Mouse (Mus musculus): ENCODE data around the gene Ubb. TPM values are rescaled to one million over a fixed set of nuclear protein-coding genes. Genes with fewer than 3 reads are reported as not detected.
"Not testable (repeated sequence)": the region's sequence is repeated elsewhere in the genome, so short reads cannot be mapped to it uniquely, and the experiment has no call there.

The Ubb gene
- polyA plus RNA-seq (2015; fragmentation: Nextera tagmentation; extraction: Ambion mirVana) = 4,470 and 4,568 TPM in 2 replicates

- Histone ChIP-seq H3K4me1 (ENCODE audit: control insufficient read depth, insufficient read depth, low read depth, low read length) (peaks cover 27% of the 10 kb centered on the region), H3K36me3 (ENCODE audit: control insufficient read depth, insufficient read depth, low read length) (peaks cover 10% of the 10 kb centered on the region), H3K4me2 (ENCODE audit: low read length) (peak within 1 kb of the TSS; percentile 83), H3K27ac (ENCODE audit: low read depth, low read length) (peak within 1 kb of the TSS; percentile 99), H3K27me3 (replicated peaks; ENCODE audit: control insufficient read depth, insufficient read depth, low read length) (no peaks in the 10 kb centered on the region), H3K4me3 (ENCODE audit: low read length) (peak within 1 kb of the TSS; percentile 70), H3K9ac (ENCODE audit: low read depth, low read length) (peak within 1 kb of the TSS; percentile 91), H3K9me3 (ENCODE audit: control insufficient read depth, low read length) (no peaks in the 10 kb centered on the region)
- peak; percentile 97 for ATAC-seq
- WGBS = under 1% methylated on average over 38 of the region's 40 CpGs
These were observed at the start of gene Ubb for GRCm38 (mm10) chr11:62550727-62551225. TSS of gene Ubb (plus strand) at chr11:62551171.

GRCm38 (mm10) chr11:62507683-62508082, 43.3 kb upstream of the Ubb start:
- Histone ChIP-seq H3K4me2 (ENCODE audit: low read length) (no peak overlapping the region), H3K27me3 (replicated peaks; ENCODE audit: control insufficient read depth, insufficient read depth, low read length) (no peaks in the 10 kb centered on the region), H3K4me3 (ENCODE audit: low read length) (no peak overlapping the region), H3K4me1 (ENCODE audit: control insufficient read depth, insufficient read depth, low read depth, low read length) (no peaks in the 10 kb centered on the region; the same call in 1 of the 2 replicates), H3K36me3 (ENCODE audit: control insufficient read depth, insufficient read depth, low read length) (no peaks in the 10 kb centered on the region), H3K9ac (ENCODE audit: low read depth, low read length) (no peak overlapping the region), H3K9me3 (ENCODE audit: control insufficient read depth, low read length) (no peaks in the 10 kb centered on the region), H3K27ac (ENCODE audit: low read depth, low read length) (no peak overlapping the region)
- no peak for ATAC-seq
- WGBS = 79% methylated on average over 4 of the region's 4 CpGs

- not testable (repeated sequence) for H3K4me1 ChIP-seq (ENCODE audit: control insufficient read depth, insufficient read depth, low read depth, low read length); H3K27ac ChIP-seq (ENCODE audit: low read depth, low read length); H3K36me3 ChIP-seq (ENCODE audit: control insufficient read depth, insufficient read depth, low read length); H3K4me3 ChIP-seq (ENCODE audit: low read length); H3K4me2 ChIP-seq (ENCODE audit: low read length); H3K27me3 ChIP-seq (replicated peaks; ENCODE audit: control insufficient read depth, insufficient read depth, low read length); H3K9ac ChIP-seq (ENCODE audit: low read depth, low read length); ATAC-seq; H3K9me3 ChIP-seq (ENCODE audit: control insufficient read depth, low read length)
- WGBS = 97% methylated on average over 13 of the region's 13 CpGs
These were observed 42.6 kb upstream of the Ubb start for GRCm38 (mm10) chr11:62508365-62508764.

- 96% methylated on average over 5 of the region's 5 CpGs for WGBS
- not testable (repeated sequence) for H3K27ac ChIP-seq (ENCODE audit: low read depth, low read length); ATAC-seq; H3K4me2 ChIP-seq (ENCODE audit: low read length); H3K9ac ChIP-seq (ENCODE audit: low read depth, low read length); H3K36me3 ChIP-seq (ENCODE audit: control insufficient read depth, insufficient read depth, low read length); H3K4me3 ChIP-seq (ENCODE audit: low read length); H3K4me1 ChIP-seq (ENCODE audit: control insufficient read depth, insufficient read depth, low read depth, low read length); H3K9me3 ChIP-seq (ENCODE audit: control insufficient read depth, low read length); H3K27me3 ChIP-seq (replicated peaks; ENCODE audit: control insufficient read depth, insufficient read depth, low read length)
These were observed 42.2 kb upstream of the Ubb start for GRCm38 (mm10) chr11:62508816-62509215.

GRCm38 (mm10) chr11:62509571-62509970, 41.4 kb upstream of the Ubb start:
- no peaks in the 10 kb centered on the region; the same call in 1 of the 2 replicates for H3K4me1 ChIP-seq (ENCODE audit: control insufficient read depth, insufficient read depth, low read depth, low read length)

DNA sequence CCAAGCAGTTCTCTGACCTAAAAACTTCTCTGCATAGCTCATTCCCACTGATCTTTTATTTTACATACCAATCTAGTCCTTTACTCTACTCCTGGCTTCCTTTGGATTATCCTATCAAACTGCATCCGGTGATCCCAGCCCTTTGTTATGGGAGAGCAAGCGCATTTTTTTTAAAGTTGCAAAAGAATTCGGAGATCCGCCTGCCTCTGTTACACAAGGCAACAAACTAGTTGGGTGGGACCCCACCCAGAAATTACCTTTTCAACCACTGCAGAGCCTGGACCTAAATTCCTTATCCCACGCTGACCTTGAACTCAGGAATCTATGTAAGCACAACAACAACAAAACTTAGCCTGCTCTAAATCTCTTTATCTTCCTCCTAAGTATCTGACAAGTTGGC, 40.0 kb upstream of the Ubb start:
- Histone ChIP-seq H3K4me3 (ENCODE audit: low read length) (no peak overlapping the region), H3K27me3 (replicated peaks; ENCODE audit: control insufficient read depth, insufficient read depth, low read length) (no peaks in the 10 kb centered on the region), H3K9me3 (ENCODE audit: control insufficient read depth, low read length) (no peaks in the 10 kb centered on the region), H3K9ac (ENCODE audit: low read depth, low read length) (no peak overlapping the region), H3K4me2 (ENCODE audit: low read length) (no peak overlapping the region), H3K36me3 (ENCODE audit: control insufficient read depth, insufficient read depth, low read length) (no peaks in the 10 kb centered on the region), H3K4me1 (ENCODE audit: control insufficient read depth, insufficient read depth, low read depth, low read length) (no peaks in the 10 kb centered on the region; the same call in 1 of the 2 replicates), H3K27ac (ENCODE audit: low read depth, low read length) (no peak overlapping the region)
- no peak for ATAC-seq
- WGBS = 89% methylated on average over 5 of the region's 5 CpGs

More at GRCm38 (mm10) chr11:62509571-62509970, 41.4 kb upstream of the Ubb start:
- no peak overlapping the region for H3K4me3 ChIP-seq (ENCODE audit: low read length)
- no peak overlapping the region for H3K27ac ChIP-seq (ENCODE audit: low read depth, low read length)
- WGBS = 78% methylated on average over 3 of the region's 3 CpGs
- H3K4me2 ChIP-seq (ENCODE audit: low read length) = no peak overlapping the region
- ATAC-seq = no peak
- H3K9me3 ChIP-seq (ENCODE audit: control insufficient read depth, low read length) = no peaks in the 10 kb centered on the region
- H3K27me3 ChIP-seq (replicated peaks; ENCODE audit: control insufficient read depth, insufficient read depth, low read length) = no peaks in the 10 kb centered on the region
- H3K36me3 ChIP-seq (ENCODE audit: control insufficient read depth, insufficient read depth, low read length) = no peaks in the 10 kb centered on the region
- H3K9ac ChIP-seq (ENCODE audit: low read depth, low read length) = no peak overlapping the region

GRCm38 (mm10) chr11:62511444-62512202, 39.3 kb upstream of the Ubb start:
- no peaks in the 10 kb centered on the region for H3K27me3 ChIP-seq (replicated peaks; ENCODE audit: control insufficient read depth, insufficient read depth, low read length)
- H3K27ac ChIP-seq (ENCODE audit: low read depth, low read length) = no peak overlapping the region
- no peaks in the 10 kb centered on the region for H3K36me3 ChIP-seq (ENCODE audit: control insufficient read depth, insufficient read depth, low read length)
- no peak for ATAC-seq
- no peak overlapping the region; the same call in 1 of the 2 replicates for H3K9ac ChIP-seq (ENCODE audit: low read depth, low read length)
- H3K4me2 ChIP-seq (ENCODE audit: low read length) = no peak overlapping the region
- H3K9me3 ChIP-seq (ENCODE audit: control insufficient read depth, low read length) = no peaks in the 10 kb centered on the region
- H3K4me3 ChIP-seq (ENCODE audit: low read length) = no peak overlapping the region
- WGBS = 68% methylated on average over 13 of the region's 13 CpGs
- H3K4me1 ChIP-seq (ENCODE audit: control insufficient read depth, insufficient read depth, low read depth, low read length) = no peaks in the 10 kb centered on the region; the same call in 1 of the 2 replicates

- Histone ChIP-seq H3K27me3 (replicated peaks; ENCODE audit: control insufficient read depth, insufficient read depth, low read length) (no peaks in the 10 kb centered on the region), H3K36me3 (ENCODE audit: control insufficient read depth, insufficient read depth, low read length) (no peaks in the 10 kb centered on the region), H3K27ac (ENCODE audit: low read depth, low read length) (no peak overlapping the region), H3K9me3 (ENCODE audit: control insufficient read depth, low read length) (no peaks in the 10 kb centered on the region), H3K9ac (ENCODE audit: low read depth, low read length) (no peak overlapping the region), H3K4me1 (ENCODE audit: control insufficient read depth, insufficient read depth, low read depth, low read length) (no peaks in the 10 kb centered on the region; the same call in 1 of the 2 replicates), H3K4me2 (ENCODE audit: low read length) (no peak overlapping the region), H3K4me3 (ENCODE audit: low read length) (no peak overlapping the region)
- WGBS = 91% methylated on average over 8 of the region's 8 CpGs
- ATAC-seq = no peak
These were observed 38.4 kb upstream of the Ubb start for GRCm38 (mm10) chr11:62512529-62513080.

DNA sequence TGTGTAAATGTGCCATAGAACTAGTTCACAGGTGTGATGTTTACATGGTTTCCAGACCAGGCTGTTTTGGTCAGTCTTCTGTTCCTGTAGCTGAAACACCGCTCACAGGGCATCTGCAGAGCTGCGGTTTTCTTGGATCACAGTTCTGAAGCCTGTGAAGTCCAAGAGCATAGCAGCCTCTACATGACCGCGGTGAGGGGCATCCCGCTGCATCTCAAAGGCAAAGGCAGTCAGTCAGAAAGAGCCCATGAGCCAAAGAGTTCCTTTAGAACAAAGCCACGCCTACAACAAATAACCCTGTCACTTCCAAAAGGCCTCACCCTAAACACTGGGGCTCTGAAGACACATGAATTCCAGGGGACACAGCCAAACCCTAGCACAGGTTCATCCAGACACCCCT, 37.7 kb upstream of the Ubb start:
- Histone ChIP-seq H3K4me3 (ENCODE audit: low read length) (no peak overlapping the region), H3K27ac (ENCODE audit: low read depth, low read length) (no peak overlapping the region), H3K36me3 (ENCODE audit: control insufficient read depth, insufficient read depth, low read length) (no peaks in the 10 kb centered on the region), H3K4me2 (ENCODE audit: low read length) (no peak overlapping the region), H3K4me1 (ENCODE audit: control insufficient read depth, insufficient read depth, low read depth, low read length) (no peaks in the 10 kb centered on the region; the same call in 1 of the 2 replicates), H3K27me3 (replicated peaks; ENCODE audit: control insufficient read depth, insufficient read depth, low read length) (no peaks in the 10 kb centered on the region), H3K9ac (ENCODE audit: low read depth, low read length) (no peak overlapping the region), H3K9me3 (ENCODE audit: control insufficient read depth, low read length) (no peaks in the 10 kb centered on the region)
- 67% methylated on average over 6 of the region's 6 CpGs for WGBS
- ATAC-seq = no peak
